8 mouse cellular contexts compared by ENCODE assay signal in the genomic region with DNA sequence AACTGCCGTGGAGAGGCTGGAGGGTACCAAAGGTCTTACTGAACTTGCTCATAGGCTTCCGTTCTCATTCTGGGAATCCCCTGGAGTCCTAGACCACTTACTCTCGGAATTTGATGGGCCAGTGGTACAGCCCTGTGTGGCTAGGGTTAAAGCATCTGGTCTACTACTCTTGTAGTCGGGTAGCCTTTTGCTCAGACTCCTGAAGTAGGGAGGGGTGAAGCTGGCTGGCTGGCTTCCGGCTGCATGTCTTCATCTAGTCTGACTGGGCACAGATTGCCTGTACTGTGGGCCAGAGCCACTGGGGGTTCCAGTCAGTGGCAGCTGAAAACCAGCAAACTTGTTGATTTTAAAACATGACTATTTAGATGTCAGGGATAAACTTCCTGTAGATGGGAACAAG.
DNase-seq lines count a peak whose midpoint lies in the region; ATAC-seq and TF ChIP-seq lines count a peak whose summit lies in the region.

No protein-coding gene starts in this region.

- WGBS in neural tube, embryonic 14.5 days: 41% methylated on average over 5 of the region's 5 CpGs
- 56% methylated on average over 5 of the region's 5 CpGs for WGBS in kidney, adult 2 months
- 43% methylated on average over 5 of the region's 5 CpGs for WGBS in stomach, embryonic 14.5 days
- 82% methylated on average over 5 of the region's 5 CpGs for WGBS in midbrain, embryonic 11.5 days

- H3K27me3 ChIP-seq in neural tube, embryonic 14.5 days (ENCODE audit: control insufficient read depth, insufficient read depth, low read length): no peaks in the 10 kb centered on the region
- H3K27me3 ChIP-seq in kidney, adult 2 months (replicated peaks; ENCODE audit: control insufficient read depth, insufficient read depth, low read length): no peaks in the 10 kb centered on the region
- no peaks in the 10 kb centered on the region for H3K27me3 ChIP-seq in stomach, embryonic 14.5 days (ENCODE audit: control insufficient read depth, insufficient read depth, low read length)
- no peaks in the 10 kb centered on the region for H3K27me3 ChIP-seq in midbrain, embryonic 11.5 days (ENCODE audit: control insufficient read depth, insufficient read depth, low read length)

- peak; percentile 35 for DNase-seq in adrenal gland, postnatal 10 days
- no peak for DNase-seq in adrenal gland, postnatal 4 days (ENCODE audit: low spot score in 2 of 2)
- no peak for DNase-seq in neural tube, embryonic 10.5 days (ENCODE audit: extremely low spot score, low spot score)
- DNase-seq in kidney, adult 2 months: peak; percentile 38
- DNase-seq in frontal cortex, postnatal 10 days (ENCODE audit: low spot score in 2 of 2): no peak
- DNase-seq in midbrain, embryonic 11.5 days (ENCODE audit: low spot score, missing footprints): no peak

- TF ChIP-seq POLR2A in kidney, adult 2 months (IDR thresholded peaks at IDR 0.05; ENCODE audit: low read depth, low read length): no peak

- no peak overlapping the region for H3K27ac ChIP-seq in neural tube, embryonic 14.5 days (ENCODE audit: low read depth, low read length)
- no peak overlapping the region; the same call in 1 of the 2 replicates for H3K27ac ChIP-seq in kidney, adult 2 months (ENCODE audit: insufficient read depth, low read depth, low read length)
- peak overlapping the region; percentile 69; the same call in 1 of the 2 replicates for H3K27ac ChIP-seq in stomach, embryonic 14.5 days (ENCODE audit: low read length)
- no peak overlapping the region for H3K27ac ChIP-seq in midbrain, embryonic 11.5 days (ENCODE audit: low read depth, low read length)

- H3K4me3 ChIP-seq in neural tube, embryonic 14.5 days (ENCODE audit: low read depth, low read length): no peak overlapping the region
- H3K4me3 ChIP-seq in kidney, adult 2 months (ENCODE audit: insufficient read depth, low read depth, low read length): no peak overlapping the region
- no peak overlapping the region for H3K4me3 ChIP-seq in stomach, embryonic 14.5 days (ENCODE audit: low read depth, low read length)
- H3K4me3 ChIP-seq in midbrain, embryonic 11.5 days (ENCODE audit: low read depth, low read length): no peak overlapping the region

- no peak overlapping the region for H3K4me2 ChIP-seq in neural tube, embryonic 14.5 days (ENCODE audit: low read depth, low read length)
- no peak overlapping the region for H3K4me2 ChIP-seq in stomach, embryonic 14.5 days (replicated peaks; ENCODE audit: low read depth, low read length)
- no peak overlapping the region for H3K4me2 ChIP-seq in midbrain, embryonic 11.5 days

- no peaks in the 10 kb centered on the region for H3K9me3 ChIP-seq in neural tube, embryonic 14.5 days (ENCODE audit: control insufficient read depth, low read length)
- H3K9me3 ChIP-seq in stomach, embryonic 14.5 days (ENCODE audit: control insufficient read depth, low read depth, low read length): no peaks in the 10 kb centered on the region
- H3K9me3 ChIP-seq in midbrain, embryonic 11.5 days (ENCODE audit: control insufficient read depth, low read length): no peaks in the 10 kb centered on the region

- peak; percentile 38; the same call in 1 of the 2 replicates for ATAC-seq in neural tube, embryonic 14.5 days (ENCODE audit: low read depth)
- ATAC-seq in stomach, embryonic 14.5 days (ENCODE audit: insufficient number of reproducible peaks, insufficient read depth, low FRiP score, low read depth): peak; percentile 42; the same call in 1 of the 2 replicates
- no peak for ATAC-seq in midbrain, embryonic 11.5 days (ENCODE audit: low FRiP score)

- no peak for TF ChIP-seq CTCF in kidney, adult 2 months (conservative IDR thresholded peaks at IDR 0.05; ENCODE audit: insufficient read depth, insufficient read length, low read depth, low read length)

- no peak overlapping the region for H3K9ac ChIP-seq in neural tube, embryonic 14.5 days (replicated peaks; ENCODE audit: low read depth, low read length)
- H3K9ac ChIP-seq in stomach, embryonic 14.5 days (replicated peaks; ENCODE audit: low read depth, low read length): no peak overlapping the region
- no peak overlapping the region for H3K9ac ChIP-seq in midbrain, embryonic 11.5 days (ENCODE audit: low read length)

- no peaks in the 10 kb centered on the region; the same call in 1 of the 2 replicates for H3K36me3 ChIP-seq in neural tube, embryonic 14.5 days (ENCODE audit: control insufficient read depth, insufficient read depth, low read length)
- H3K36me3 ChIP-seq in kidney, adult 2 months (ENCODE audit: control insufficient read depth, insufficient read depth, low read length): no peaks in the 10 kb centered on the region
- no peaks in the 10 kb centered on the region; the same call in 1 of the 2 replicates for H3K36me3 ChIP-seq in stomach, embryonic 14.5 days (ENCODE audit: control insufficient read depth, insufficient read depth, low read length)
- no peaks in the 10 kb centered on the region for H3K36me3 ChIP-seq in midbrain, embryonic 11.5 days (ENCODE audit: control insufficient read depth, insufficient read depth, low read length)

- H3K4me1 ChIP-seq in neural tube, embryonic 14.5 days (ENCODE audit: control insufficient read depth, insufficient read depth, low read length): peaks cover 9% of the 10 kb centered on the region
- H3K4me1 ChIP-seq in kidney, adult 2 months (ENCODE audit: control insufficient read depth, insufficient read depth, low read length): no peaks in the 10 kb centered on the region
- peaks cover 11% of the 10 kb centered on the region for H3K4me1 ChIP-seq in stomach, embryonic 14.5 days (ENCODE audit: control insufficient read depth, insufficient read depth, low read length)
- no peaks in the 10 kb centered on the region for H3K4me1 ChIP-seq in midbrain, embryonic 11.5 days (ENCODE audit: control insufficient read depth, insufficient read depth, low read length)

Comparison
In these comparisons a context has a peak if more than half of its experiments do, and no peak if none do; other contexts are left out.
1. DNase-seq: peak in adrenal gland, postnatal 10 days (single experiment) and kidney, adult 2 months (single experiment); none in adrenal gland, postnatal 4 days (0 of 2), neural tube, embryonic 10.5 days (single experiment), frontal cortex, postnatal 10 days (0 of 2) and midbrain, embryonic 11.5 days (single experiment).